Mouse (Mus musculus) thymus, postnatal 36 days (tissue): ENCODE data around the gene Rtn4rl1.

Experiments
- DNase-seq, 2 experiments: peaks; one replicate each; pipeline ENCODE4 v3.0.0; 2022; ENCODE audit warnings: mixed read lengths in 2 of 2

Rtn4rl1 gene

GRCm38 (mm10) chr11:75254252-75254912 lies 60.8 kb downstream of the Rtn4rl1 start:
- peak; percentile 24 to 47 for DNase-seq

- DNase-seq = no peak
Observed at GRCm38 (mm10) chr11:75255330-75255729, 61.7 kb downstream of the Rtn4rl1 start.

- DNase-seq = no peak
Observed at GRCm38 (mm10) chr11:75257056-75257648, 63.6 kb downstream of the Rtn4rl1 start.

- no peak for DNase-seq
Observed at GRCm38 (mm10) chr11:75259416-75259815, 65.8 kb downstream of the Rtn4rl1 start.

- DNase-seq = no peak
Observed at GRCm38 (mm10) chr11:75259996-75260561, 66.5 kb downstream of the Rtn4rl1 start.

GRCm38 (mm10) chr11:75261016-75261415 lies 67.4 kb downstream of the Rtn4rl1 start:
- DNase-seq = no peak

GRCm38 (mm10) chr11:75261730-75262129 lies 68.1 kb downstream of the Rtn4rl1 start:
- DNase-seq = no peak

- DNase-seq = no peak
Observed at GRCm38 (mm10) chr11:75262181-75262580, 68.6 kb downstream of the Rtn4rl1 start.

- DNase-seq = no peak
Observed at GRCm38 (mm10) chr11:75262791-75263190, 69.2 kb downstream of the Rtn4rl1 start.

- no peak for DNase-seq
Observed at GRCm38 (mm10) chr11:75263274-75263963, 69.8 kb downstream of the Rtn4rl1 start.

- DNase-seq = no peak
Observed at GRCm38 (mm10) chr11:75263964-75264312, 70.4 kb downstream of the Rtn4rl1 start.

GRCm38 (mm10) chr11:75264550-75264949 lies 71.0 kb downstream of the Rtn4rl1 start:
- peak in 1 of 2 experiments; percentile 11 for DNase-seq

GRCm38 (mm10) chr11:75265545-75265944 lies 72.0 kb downstream of the Rtn4rl1 start:
- no peak for DNase-seq

GRCm38 (mm10) chr11:75267826-75268281 lies 74.3 kb downstream of the Rtn4rl1 start:
- no peak for DNase-seq

GRCm38 (mm10) chr11:75268492-75268891 lies 74.9 kb downstream of the Rtn4rl1 start:
- DNase-seq = no peak

- no peak for DNase-seq
Observed at GRCm38 (mm10) chr11:75269213-75269612, 75.6 kb downstream of the Rtn4rl1 start.

- no peak for DNase-seq
Observed at GRCm38 (mm10) chr11:75270276-75270984, 76.8 kb downstream of the Rtn4rl1 start.

- no peak for DNase-seq
Observed at GRCm38 (mm10) chr11:75270985-75271434, 77.4 kb downstream of the Rtn4rl1 start.

- no peak for DNase-seq
Observed at GRCm38 (mm10) chr11:75273466-75273865, 79.9 kb downstream of the Rtn4rl1 start.

- no peak for DNase-seq
Observed at GRCm38 (mm10) chr11:75275035-75275434, 81.5 kb downstream of the Rtn4rl1 start.

GRCm38 (mm10) chr11:75278115-75278514 lies 84.5 kb downstream of the Rtn4rl1 start:
- DNase-seq = no peak

- DNase-seq = no peak
Observed at GRCm38 (mm10) chr11:75279013-75279341, 85.4 kb downstream of the Rtn4rl1 start.
